Mouse (Mus musculus) urinary bladder, postnatal 36 days (tissue): Measurements from ENCODE around the gene Igsf8.

Source experiments
- DNase-seq, 2 experiments: peaks; one replicate each; pipeline ENCODE4 v3.0.0; 2022; ENCODE audit warnings: low spot score in 2 of 2, mixed read lengths in 1 of 2

Gene Igsf8

GRCm38 (mm10) chr1:172347382-172347781, 85.9 kb downstream of the Igsf8 start:
- DNase-seq: no peak

DNA sequence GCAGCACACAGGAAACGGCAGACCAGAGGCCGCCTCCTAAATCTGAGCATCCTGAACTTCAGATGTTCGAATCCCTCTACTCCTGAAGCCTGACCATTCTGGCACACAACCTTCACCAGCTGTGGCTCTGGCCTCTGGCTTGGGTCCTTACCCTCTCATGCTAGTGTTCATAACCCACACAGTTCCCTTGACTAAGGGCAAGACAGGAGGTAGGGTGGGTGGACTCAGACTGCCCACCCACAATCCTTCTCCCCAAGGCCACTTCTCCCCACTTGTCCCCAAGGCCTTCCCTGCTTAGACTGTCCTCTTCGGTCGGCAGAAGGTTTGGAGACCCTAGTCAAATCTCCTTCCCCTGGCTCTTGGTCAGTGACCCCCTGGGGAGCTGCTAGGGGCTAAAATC, 88.1 kb downstream of the Igsf8 start:
- DNase-seq: no peak

DNA sequence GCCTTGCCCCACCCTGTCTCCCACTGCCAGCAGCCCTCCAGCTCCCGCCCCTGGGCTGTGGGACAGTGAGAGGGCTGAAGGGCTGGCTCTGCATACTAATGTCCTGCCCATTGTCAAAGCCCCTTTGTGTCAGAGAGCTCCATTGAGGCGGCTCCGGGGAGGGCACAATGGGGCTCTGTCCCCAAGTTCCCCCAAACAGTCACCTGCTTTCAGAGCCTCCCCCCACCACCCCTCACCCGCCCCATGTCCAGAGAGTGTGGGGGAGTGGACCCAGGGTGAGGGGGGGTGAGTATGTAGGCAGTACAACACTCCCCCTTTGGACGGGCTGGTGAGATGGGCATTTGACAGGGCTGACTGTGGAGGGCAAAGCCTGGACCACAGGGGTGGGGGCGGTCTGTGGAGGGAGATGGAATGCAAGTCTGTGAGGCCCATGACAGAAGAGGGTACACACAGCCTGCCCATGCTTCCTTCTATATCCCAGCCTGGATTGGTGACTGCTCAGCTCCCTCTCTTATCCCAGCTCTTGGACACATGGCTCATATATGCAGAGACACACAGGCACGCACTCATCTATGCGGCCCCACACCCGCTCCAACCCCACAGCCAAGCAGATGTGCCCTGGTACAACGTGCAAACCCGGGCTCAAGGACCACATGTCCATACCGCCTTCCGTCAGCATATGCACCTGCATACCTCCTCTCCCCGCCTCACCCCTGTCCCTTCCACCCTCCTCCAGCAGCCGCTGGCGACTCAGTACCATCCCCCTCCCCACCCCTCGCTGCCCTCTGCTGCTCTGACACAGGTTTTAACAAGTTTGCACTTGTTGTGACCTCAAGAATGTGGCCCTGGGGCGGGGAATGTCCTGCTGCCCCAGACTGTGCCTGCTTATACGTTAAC, 88.7 kb downstream of the Igsf8 start:
- peak; percentile 20 to 31 for DNase-seq

- DNase-seq: no peak
Observed at GRCm38 (mm10) chr1:172352001-172352400, 90.6 kb downstream of the Igsf8 start.

DNA sequence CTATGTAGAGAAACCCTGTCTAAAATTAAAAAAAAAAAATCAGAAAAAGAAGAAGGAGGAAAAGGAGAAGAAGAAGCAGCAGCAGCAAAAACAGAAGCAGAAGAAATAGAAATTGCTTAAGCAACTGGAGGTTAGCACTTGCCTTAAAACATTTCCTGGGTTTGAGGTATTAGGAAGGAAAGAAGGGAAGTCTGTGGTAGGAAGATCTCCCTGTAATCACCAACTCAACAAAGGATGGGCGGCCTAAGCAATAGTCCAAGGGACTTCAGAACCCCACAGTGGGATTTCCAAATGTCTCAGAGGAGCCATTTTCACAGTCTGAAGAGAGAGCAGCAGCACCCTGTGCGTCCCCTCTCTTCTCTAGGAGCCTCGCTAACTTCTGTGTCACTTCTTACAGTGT, 91.0 kb downstream of the Igsf8 start:
- no peak for DNase-seq

DNA sequence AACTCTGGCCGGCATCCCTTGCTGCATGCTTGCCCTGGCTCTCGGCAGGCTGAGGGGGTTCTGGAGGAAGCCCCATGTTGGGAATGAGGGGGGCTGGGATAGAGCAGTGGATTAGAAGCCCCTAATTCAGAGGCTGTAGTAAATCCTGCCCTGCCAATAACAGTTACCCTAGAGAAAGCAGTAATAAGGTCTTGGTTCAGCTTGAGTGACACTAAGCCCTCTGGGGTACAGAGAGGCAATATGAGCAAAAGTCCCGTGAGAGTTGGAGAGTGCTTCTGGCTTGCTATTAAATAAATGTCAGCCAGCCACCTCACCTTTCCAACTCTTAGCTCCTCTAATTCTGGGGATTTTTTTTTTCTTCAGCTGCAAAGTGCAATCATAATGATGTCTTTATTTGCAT, 93.9 kb downstream of the Igsf8 start:
- DNase-seq: no peak

DNA sequence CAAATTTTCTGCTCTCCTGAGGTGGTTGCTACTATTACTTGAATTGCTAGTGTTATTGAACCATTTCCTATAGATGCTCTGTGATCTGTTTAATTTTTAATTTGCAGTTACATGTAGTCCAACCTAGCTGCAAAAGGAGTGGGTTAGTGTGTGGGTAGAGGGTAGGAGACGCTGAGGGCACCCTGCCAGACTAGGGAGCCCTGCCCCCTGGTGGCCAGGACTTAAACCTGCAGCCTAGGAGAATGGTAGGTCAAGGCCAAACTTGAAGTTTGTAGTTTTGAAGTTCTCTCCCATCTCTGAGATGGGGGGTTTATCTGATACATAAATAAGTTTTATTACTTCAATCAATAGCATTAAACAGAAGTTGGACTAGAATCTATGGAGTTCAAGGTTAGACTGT, 96.1 kb downstream of the Igsf8 start:
- peak; percentile 42 to 54 for DNase-seq

DNA sequence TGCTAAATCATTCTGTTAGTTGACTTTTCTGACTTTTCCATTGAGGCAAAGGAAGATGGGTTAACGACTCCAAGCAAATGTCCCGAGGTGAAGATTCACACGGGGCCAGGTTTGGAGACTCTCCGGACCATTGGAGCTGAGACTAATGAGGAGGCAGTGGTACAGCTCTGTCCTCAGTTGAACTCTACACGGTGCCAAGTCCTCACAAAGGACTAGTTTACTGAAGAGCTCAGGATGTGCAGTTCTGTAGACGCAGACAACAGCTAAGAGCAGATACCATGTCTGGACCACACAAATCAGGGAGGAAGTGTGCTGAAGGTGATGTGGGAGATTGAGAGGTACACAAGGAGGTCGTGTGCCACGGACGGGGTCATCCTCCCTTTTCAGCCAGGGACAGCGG, 96.9 kb downstream of the Igsf8 start:
- DNase-seq: no peak

DNA sequence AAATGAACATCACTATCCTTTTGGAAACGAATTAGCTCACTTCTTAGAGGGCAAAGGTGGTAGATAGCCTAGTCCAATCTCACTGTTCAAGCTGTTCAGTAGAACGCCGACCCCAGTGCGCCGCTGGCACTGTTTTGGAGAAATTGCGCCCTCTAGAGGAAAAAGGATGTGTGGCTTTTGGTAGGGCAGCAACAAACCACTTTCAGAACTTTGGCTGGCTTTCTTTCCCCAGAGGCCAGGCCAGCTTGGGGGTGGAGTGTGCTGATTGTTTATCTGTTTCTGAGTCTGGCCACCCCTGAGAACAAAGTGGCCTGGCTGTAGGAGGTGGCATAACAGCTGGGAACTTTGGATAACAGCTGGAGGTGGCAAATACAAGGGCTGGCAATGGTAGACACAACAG, 103.2 kb downstream of the Igsf8 start:
- no peak for DNase-seq

DNA sequence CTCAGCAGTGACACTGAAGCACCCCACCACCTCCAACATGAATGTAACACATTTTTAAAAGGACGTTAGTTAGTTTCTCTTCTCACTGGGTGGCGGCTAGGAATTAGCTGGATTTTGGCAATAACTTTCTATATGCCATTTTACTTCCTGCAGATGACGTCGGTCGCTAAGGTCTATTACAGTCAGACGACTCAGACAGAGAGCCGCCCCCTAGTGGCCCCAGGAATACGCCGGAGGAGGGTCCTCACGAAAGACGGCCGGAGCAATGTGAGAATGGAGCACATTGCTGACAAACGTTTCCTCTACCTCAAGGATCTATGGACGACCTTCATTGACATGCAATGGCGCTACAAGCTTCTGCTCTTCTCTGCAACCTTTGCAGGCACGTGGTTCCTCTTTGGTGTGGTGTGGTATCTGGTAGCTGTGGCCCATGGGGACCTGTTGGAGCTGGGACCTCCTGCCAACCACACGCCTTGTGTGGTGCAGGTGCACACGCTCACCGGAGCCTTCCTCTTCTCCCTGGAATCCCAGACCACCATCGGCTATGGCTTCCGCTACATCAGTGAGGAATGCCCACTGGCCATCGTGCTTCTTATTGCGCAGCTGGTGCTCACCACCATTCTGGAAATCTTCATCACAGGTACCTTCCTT, 107.5 kb downstream of the Igsf8 start:
- DNase-seq: no peak
